Mouse (Mus musculus) gastrocnemius, postnatal 14 days (tissue): Measurements from ENCODE around the gene Abr. TPM values are rescaled to one million over a fixed set of nuclear protein-coding genes. Genes with fewer than 3 reads are reported as not detected.
A peak's percentile ranks its signal among the peaks of the same experiment; 100 is the strongest.

Experiments used
- DNase-seq: peaks from one replicate; pipeline ENCODE4 v3.0.0; 2021; ENCODE audit warnings: mixed read lengths
- intact Hi-C: fragments of 180-260 bp; cut with DNase I; formaldehyde crosslinking; loops from one replicate; pipeline ENCODE4 v1.15.1; 2025; ENCODE audit warnings: low total_unique reads
- total RNA-seq, 2 experiments: library from RNA; stranded (reverse); gene quantifications; 2 replicates each; pipeline ENCODE4 v1.2.3; 2021

The Abr gene
- total RNA-seq, 2 experiments from 2014 or later = 15.4 to 18.2 TPM

DNA sequence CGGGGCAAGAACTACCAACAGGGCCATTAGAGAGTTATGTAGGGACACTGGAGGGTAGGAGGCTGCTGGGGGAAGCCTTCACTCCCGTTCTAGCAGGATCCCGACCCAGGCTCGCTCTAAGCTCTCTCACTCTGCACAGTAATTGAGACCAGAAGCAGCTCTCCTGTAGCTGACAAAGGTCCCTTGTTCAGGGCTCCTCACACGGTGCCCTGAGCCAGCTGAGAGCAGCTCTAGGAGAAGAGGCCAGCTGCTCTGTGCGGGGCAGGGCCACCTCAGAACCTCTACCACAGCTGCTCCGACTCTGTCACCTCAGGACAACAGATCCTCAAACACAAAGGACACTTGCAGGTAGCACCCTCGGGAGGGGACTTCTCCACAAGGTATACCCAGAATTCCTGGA lies 176.7 kb downstream of the Abr start:
- DNase-seq = no peak

DNA sequence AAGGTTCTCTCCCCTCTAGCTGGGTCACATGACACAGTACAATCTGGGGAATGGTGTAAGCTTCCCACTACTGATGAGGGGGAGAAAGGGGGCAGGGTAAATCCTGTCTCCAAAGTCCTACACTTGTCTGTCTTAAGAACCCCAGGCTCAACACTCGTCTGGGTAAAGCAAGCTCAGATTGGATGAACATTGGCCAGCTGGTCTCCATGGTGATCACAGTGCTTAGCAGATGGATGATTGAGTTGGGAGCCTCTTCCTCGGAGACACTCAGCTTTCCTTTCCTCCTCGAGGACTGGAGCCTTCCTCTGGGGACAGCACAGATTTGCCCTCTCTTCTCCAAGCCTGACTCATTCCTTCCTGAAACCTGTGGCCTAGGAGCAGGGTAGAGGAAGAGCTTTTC lies 182.4 kb downstream of the Abr start:
- no peak for DNase-seq
- intact Hi-C loops = no loop called here

More for the DNA sequence above, 176.7 kb downstream of the Abr start:
- intact Hi-C loops = no loop called here

DNA sequence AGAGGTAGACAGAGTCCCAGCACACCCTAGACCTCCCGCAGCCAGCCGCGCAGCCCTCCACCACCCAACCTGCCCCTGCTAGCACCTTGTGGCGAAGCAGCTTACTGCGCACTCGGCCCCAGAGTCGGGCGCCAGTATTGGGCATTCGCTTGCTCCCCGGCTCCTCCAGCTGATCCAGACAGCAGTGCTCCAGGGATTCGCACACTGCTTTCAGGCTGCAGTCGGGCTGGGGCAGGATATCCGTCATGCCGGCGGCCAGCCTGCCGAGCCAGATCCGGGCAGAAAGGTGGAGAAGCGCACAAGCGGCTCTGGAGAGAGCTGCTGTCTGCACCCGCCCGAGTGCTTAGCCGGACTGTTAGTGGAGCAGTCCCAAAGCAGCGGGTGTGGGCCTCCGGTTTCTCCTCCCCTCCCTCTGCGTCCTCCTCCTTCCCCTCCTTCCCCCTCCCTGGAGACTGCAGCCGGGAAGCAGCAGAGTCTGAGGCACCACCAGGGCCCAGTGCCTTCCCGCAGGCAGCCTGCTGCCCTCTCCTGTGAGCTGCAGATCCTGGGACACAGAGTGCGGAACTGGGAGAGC lies 185.2 kb downstream of the Abr start:
- peak; percentile 81 for DNase-seq
- intact Hi-C loops = no loop called here

DNA sequence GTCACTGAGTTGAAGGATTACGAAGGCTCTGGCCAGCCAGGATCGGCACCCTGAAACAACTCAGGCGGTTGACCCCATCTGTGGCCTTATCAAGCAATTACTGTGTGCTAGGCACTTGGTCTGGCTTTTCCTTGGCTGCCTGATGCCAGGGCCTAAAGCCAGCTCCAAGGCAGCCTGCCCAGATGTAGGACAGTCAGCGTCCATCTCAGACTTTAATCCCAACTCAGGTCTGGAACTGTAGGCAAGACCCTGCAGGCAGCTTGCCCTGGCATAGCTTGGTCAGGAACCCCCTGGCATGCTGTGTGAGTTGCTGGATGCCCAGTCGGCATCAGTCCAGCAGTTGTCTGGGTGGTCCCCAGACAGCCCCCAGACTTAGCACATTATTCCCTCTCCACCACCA lies 186.1 kb downstream of the Abr start:
- intact Hi-C loops = no loop called here

DNA sequence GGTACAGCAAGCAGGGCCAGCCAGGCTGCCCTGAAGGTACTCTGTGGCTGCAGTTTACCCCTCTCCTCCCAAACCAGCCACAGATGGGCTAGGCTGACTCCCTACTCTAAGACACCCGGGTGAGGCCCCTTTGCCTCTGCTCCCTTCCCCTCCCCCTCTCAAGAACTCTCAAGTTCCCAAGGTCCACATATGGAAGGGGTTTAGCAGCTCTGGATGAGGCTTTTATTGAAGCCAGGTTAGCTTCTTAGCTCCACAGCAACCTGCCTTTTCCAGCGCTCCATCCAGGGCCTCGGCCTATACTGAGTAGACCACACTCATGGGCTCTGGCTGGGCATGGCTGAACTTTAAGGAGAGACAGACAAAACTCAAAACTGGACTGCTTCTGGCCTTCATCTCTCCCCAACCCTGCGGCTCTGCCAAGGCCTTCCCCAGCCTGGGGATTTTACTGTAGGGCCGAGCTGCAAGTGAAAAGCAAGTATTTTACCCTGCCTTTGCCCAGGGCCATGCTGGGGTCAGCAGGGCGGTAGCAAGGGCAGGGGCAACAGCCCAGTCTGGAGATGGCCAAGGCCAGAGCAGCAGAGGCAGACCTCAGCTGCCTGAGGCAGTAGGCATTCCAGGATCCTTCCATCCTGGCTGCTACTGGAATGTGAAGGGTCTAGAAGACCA lies 192.0 kb downstream of the Abr start:
- DNase-seq = no peak
- intact Hi-C loops = no loop called here

More for the DNA sequence above, 186.1 kb downstream of the Abr start:
- peak; percentile 51 for DNase-seq

DNA sequence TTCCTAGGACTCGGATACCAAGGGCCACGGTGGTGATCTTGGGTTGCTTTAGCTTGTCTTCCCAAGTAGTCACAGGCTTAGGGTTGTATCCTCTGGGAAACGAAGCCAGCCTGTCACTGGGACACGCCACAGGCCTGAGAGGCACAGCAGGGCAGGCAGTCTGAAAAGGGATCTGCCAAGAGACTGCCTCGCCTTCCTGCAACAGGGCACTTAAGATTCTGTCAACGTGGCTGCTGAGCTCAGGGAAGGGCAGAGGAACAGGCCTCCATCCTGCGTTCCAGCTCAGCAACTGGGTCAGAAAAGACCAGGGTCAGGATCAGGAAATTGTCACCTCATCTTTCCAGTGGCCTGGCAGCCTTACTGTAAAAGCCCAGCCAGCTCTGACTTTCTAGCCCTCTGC lies 192.6 kb downstream of the Abr start:
- intact Hi-C loops = no loop called here
- DNase-seq = peak; percentile 42

DNA sequence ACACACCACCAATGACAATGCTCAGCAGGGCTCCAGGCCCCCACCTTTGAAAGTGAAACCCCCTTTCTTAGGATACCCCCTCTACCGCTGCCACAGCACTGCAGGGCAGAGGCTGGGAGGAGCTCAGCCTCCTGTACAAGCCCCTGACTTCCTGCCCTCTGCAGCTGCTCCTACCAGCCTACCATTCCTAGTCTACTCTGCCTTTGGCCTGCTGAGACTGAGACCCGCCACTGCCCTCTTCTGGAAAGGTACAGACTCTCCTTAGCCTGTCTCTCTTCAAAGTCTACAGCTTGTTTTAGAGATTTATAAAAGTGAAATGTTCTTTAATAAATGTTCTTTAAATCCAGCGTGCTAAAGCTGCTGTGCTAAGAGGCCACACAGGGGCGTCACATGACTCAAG lies 193.1 kb downstream of the Abr start:
- intact Hi-C loops = no loop called here
- DNase-seq = no peak

DNA sequence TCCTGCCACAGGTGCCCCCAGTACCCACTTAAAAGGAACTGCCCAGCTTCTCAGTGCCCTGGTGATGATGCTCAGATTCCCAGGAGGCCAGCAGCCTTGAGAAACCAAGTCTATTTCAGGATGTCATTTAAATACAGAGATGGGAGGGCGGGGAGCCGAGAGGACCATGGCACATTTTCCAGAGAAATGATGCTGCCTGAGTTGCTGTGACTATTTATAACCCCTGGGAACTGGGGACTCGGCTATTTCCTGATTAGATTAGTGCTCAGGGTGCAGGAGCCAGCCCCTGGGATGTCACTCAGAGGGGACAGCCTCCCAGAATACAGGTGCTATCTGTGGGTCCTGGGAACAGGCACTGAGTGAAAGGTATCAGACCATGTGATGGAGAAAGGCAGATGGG lies 194.3 kb downstream of the Abr start:
- intact Hi-C loops = no loop called here
- no peak for DNase-seq

DNA sequence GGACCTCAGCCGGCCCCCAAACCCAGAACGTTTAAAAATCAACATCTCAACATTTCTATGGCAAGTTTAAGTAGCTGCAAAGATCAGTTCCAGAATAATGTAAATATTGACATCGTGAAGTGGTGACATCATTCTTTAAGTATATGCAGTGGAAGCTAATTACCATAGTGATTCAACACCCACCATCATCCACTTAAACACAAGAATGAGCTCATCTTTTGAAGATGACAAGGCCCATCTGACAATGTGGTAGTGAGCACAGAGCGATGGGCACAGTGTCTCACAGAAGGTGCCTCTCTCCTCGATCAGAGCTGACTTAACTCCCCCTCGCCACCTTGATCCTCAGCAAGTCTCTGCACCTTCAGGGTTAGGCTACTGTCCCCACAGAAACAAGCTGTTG lies 196.4 kb downstream of the Abr start:
- DNase-seq = no peak
- intact Hi-C loops = no loop called here

DNA sequence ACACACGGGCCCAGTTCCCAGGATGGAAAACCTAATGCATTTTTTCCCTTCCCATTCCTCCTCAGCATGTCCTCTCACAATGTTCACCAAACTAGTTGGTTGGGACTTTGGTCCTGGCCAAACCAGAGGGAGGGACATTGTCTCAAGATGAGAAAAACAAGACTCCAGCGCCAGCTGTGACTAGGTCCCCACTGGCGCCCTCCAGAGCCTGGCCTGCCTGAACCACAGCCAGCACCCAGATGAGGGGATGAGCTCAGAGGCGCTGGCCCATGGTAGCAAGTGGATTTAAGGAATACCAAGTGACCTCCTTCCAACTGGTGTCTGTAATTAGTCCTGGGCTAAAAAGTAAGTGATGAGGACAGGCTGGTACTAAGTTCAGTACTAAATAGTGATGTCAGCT lies 201.2 kb downstream of the Abr start:
- peak; percentile 56 for DNase-seq

DNA sequence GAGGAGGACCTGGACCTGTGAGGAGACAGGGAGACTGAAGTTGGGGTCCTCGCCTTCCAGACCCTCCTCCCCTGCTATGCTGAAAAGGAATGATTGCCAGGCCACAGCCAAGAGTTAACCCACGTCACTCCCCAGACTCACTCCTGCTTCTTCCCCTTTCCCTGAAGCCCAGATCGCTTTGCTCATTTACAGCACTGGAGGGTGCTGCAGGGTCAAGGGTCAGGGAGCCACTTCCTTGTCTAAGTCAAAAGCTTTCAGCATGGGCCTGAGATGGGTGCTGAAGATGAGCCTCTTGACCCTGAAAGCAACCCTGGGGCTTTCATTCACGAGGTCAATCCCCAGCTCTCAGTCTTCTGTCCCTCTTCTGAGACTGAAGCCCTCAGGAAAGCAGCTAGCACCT lies 202.9 kb downstream of the Abr start:
- no peak for DNase-seq
- intact Hi-C loops = loop anchor here (5.0 kb wide), 1 partner anchor 33 kb away; no protein-coding TSS in a partner anchor

More for the DNA sequence above, 201.2 kb downstream of the Abr start:
- intact Hi-C loops = no loop called here

DNA sequence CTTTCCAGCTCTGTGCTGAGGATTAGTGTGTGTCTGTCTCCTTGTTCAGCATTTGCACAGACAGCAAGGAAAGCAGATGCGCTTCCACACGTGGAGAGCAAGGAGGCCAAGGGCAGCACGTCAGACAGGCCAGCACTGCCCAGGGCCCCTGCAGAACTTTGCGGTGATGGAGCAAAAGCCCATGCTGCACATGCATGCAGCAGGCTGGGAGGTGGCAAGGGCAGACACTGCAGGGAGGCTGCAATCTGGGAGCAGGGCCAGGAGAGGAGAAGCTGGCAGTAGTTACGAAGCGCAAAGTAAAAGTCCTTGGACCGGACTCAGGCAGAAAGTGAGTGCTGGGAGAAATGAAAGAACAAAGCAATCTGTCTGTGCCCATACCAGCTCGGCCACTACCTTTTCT lies 203.7 kb downstream of the Abr start:
- intact Hi-C loops = loop anchor here (5.0 kb wide), 1 partner anchor 34 kb away; no protein-coding TSS in a partner anchor
- no peak for DNase-seq

DNA sequence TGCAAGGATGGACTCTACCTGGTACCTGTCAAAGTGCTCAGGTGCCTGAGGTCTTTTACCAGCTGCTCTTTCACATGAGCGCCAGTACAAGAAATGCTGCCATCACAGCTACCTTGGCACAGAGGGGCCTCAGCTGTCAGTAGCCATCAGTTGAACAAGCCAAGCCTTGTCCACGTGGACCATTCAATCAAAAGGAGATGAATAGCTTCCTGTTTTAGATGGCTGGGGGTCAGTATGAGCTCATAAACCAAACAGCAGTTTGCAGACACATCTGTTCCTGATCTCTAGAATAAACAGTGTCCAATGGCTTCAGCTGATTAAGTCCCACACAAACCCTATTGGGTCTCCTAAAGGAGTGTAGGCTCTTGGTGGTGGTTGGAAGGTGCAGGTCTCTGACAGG lies 206.1 kb downstream of the Abr start:
- no peak for DNase-seq
- intact Hi-C loops = loop anchor here (5.0 kb wide), 1 partner anchor 36 kb away; no protein-coding TSS in a partner anchor

DNA sequence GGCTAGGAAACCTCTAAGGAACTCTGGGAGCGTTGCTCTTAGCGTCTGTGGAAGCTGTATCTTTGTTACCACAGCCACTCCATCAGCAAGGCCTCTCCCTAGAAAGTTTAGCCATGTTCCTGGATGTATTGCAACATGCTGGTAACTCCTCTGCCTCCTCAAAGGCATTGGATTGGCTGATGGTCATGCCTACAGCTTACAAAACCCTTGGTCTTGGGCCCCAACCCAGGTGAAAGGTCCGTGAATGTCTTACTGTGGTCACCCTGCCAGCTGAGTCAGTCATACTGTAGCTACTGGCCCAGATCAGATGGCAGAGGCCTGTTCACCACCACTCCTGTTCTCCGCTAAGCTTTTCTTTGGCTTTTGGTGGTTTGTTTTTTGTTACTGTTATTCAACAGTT lies 207.1 kb downstream of the Abr start:
- intact Hi-C loops = loop anchor here (5.0 kb wide), 1 partner anchor 37 kb away; no protein-coding TSS in a partner anchor
- DNase-seq = peak; percentile 48

DNA sequence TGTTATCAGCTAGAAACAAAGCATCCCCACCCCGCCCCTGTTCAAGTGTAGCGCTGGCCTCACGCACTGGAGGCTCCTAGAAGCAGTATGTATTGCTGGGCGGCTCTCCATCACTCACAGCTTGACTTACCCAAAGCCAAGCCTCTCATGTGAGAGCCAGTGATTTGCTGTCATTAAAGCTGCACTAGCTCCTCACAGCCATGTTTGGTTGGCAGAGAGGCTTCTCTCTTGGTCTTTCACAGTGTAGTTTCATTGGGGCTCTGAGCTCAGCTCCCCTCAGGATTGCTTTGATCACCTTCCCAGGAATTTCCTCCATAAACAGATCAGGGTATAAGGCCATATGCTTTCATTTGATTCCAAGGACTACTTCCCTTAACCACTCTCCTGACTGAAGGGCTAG lies 208.9 kb downstream of the Abr start:
- intact Hi-C loops = no loop called here
- no peak for DNase-seq

DNA sequence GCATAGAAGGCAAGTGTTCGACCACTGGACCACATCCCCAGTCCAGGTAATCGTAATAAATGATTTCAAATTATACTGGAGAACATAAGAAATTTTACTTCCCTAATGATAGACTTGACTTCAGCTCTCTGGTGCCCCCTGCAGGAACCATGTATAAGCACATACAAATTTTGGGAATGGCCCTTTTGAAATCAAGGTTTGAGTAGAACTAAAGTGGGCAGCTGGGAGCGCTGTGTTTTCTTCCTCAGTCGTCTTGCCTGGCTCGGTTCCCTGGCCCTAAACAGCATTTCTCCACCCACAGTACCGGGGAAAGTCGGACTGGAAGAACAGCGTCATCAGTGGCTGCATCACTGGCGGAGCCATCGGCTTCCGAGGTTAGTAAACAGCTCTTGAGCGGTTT lies 211.3 kb downstream of the Abr start:
- intact Hi-C loops = no loop called here
- DNase-seq = peak; percentile 57

DNA sequence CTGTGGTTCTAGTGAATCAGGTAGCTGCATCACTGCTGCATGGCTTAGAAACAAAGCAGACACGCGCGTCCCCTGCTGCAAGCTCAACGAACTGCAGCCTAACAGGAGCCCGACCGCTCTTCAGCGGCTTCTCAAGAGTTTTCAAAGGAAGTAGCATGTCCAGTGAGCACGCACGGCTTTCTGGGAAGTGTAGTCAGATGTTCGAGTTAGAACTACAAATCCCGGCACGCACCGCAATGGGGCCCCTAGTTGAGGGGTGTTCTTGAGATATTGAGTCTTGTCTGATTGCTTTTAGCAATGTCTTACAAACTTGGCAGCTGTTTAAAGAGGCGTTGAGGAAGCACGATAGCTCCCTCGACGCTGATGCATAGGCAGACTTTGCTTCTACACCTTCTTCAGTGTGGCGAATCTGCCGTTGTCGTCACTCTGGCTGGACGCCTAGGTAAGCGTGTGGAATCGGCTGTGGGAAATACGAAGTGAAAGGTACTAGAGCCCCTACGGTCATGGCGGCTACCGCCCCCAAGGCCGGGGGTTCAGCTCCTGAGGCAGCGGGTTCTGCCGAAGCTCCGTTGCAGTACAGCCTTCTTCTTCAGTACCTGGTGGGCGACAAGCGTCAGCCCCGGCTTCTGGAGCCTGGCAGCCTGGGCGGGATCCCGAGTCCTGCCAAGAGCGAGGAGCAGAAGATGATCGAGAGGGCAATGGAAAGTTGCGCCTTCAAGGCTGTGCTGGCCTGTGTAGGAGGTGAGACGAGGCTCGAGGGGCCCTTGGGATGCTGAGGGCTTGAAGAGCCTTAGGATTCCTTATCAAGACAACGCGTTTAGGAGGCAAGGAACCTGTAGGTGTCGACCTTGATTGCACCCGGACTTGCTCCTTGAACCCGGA lies 215.2 kb downstream of the Abr start, which contains the start of gene Timm22:
Gene Timm22, plus strand, starts transcription at position 251 of the 882 bp plus-strand sequence.
- peak; percentile 92 for DNase-seq
- intact Hi-C loops = loop anchor here (10.0 kb wide), 1 partner anchor 232 kb away; the partner anchor contains the start of genes Fam57a and Vps53

DNA sequence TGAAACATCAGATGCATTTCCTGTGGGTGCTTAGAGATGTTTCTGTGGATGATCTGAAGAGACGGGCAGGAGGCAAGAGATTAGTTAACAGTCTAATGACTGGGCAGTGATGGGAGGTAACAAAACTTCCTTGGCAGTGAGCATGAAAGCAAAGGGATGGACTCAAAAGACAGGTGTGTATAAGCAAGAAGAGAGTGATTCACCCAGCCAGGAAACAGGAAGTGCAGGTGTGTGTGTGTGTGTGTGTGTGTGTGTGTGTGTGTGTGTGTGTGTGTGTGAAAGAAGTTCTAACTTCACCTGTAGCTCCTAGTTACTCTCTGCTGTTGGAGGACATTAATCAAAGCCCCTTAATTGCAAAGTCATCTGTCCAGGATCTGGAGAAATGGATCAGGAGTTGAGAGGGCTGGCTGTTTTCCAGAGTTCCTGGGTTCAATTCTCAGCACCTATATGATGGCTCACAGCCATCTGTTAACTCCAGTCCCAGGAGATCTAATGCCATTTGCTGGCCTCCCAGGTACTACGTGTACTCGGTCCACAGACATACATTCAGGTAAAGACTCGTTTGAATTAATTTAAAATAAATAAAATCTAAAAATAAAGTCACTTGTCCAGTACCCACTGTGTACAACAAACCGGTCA lies 216.4 kb downstream of the Abr start:
- intact Hi-C loops = loop anchor here (10.0 kb wide), 1 partner anchor 231 kb away; the partner anchor contains the start of genes Fam57a and Vps53
- no peak for DNase-seq

DNA sequence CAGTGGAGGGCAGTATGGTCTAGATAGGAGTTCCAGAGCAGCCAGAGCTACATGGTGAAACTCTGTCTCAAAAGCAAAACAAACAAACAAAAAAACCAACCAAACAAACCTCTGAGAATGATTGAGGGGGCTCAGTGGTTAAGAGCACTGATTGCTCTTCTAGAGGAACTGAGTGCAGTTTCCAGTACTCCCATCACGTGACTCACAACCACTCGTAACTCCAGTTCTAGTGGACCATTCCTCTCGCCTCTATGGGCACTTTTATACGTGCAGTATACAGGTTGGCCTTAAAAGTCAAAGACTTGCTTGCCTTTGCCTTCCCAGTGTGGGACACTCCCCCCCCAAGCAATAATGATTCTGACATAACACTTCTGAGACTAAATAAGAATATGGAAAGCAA lies 217.0 kb downstream of the Abr start:
- intact Hi-C loops = loop anchor here (10.0 kb wide), 1 partner anchor 230 kb away; the partner anchor contains the start of genes Fam57a and Vps53
- no peak for DNase-seq
